Mouse (Mus musculus): ENCODE results near the gene Cdr2l. TPM values are rescaled to one million over a fixed set of nuclear protein-coding genes. Genes with fewer than 3 reads are reported as not detected.

The Cdr2l gene
- polyA plus RNA-seq, 1 experiment from 2014 or later, result 18.5 TPM

DNA sequence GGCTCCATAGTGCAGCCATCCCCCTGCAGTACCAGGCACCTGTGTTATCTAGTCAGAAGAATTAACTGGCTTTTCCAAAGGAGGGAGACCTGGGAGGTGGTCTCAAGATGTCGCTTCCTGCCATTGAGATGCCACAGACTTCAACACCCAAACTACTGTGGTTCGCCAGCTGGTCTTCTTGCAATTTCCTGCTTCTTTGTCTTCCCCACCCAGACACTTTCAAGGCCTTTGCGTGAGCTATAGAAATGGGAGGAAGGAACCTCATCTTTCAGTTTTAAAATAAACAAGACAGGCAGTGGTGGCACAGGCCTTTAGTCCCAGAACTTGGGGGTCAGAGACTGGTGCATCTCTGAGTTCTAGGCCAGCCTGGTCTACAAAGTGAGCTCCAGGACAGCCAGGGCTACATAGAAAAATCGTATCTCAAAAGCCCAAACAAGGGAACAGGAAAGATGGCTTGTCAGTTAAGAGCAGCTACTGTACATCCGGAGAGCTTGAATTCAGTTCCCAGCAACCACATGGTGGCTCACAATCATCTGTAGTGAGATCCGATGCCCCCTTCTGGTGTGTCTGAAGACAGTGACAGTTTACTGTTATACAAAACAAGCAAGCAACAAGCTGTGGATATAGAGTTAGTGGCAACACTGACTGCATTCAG is 26.7 kb downstream of the Cdr2l start:
- H3K4me1 ChIP-seq (ENCODE audit: control insufficient read depth, insufficient read depth, low read length), result peaks cover 29% of the 10 kb centered on the region
- no peak overlapping the region for H3K4me3 ChIP-seq (ENCODE audit: low read depth, low read length)
- no peaks in the 10 kb centered on the region for H3K9me3 ChIP-seq (replicated peaks; ENCODE audit: control insufficient read depth, low read length, poor library complexity, severe bottlenecking)
- H3K36me3 ChIP-seq (ENCODE audit: control insufficient read depth, insufficient read depth, low read length), result peaks cover 9% of the 10 kb centered on the region
- H3K4me2 ChIP-seq (ENCODE audit: low read length), result no peak overlapping the region
- peak overlapping the region; percentile 64 for H3K27ac ChIP-seq (ENCODE audit: low read length)
- H3K9ac ChIP-seq (ENCODE audit: low read depth, low read length), result no peak overlapping the region
- H3K27me3 ChIP-seq (ENCODE audit: control insufficient read depth, insufficient read depth, low read depth, low read length), result no peaks in the 10 kb centered on the region
- 62% methylated on average over 6 of the region's 6 CpGs for WGBS
- ATAC-seq, result no peak

DNA sequence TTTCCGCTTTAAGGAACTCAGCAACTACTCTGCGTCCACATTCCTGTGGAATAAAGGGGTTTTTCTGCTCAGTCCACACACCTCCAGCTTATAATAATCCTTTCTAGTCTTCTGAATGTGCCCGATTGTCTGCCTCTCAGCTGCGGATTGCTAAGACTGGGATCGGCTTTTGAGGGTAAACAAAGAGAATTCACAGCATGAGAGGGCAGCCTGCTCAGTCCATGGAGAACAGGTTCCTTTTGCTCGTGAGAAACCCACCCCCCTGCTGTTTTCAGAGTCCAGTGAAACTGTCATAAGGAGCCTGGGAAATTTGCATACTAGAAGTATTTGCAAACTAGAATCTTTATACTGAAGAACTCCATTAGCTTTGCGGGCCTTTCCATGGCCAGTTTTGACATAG is 27.8 kb downstream of the Cdr2l start:
- H3K4me1 ChIP-seq (ENCODE audit: control insufficient read depth, insufficient read depth, low read length), result peaks cover 30% of the 10 kb centered on the region
- H3K27me3 ChIP-seq (ENCODE audit: control insufficient read depth, insufficient read depth, low read depth, low read length), result no peaks in the 10 kb centered on the region
- 9% methylated on average over 7 of the region's 7 CpGs for WGBS
- no peak for ATAC-seq
- peaks cover 9% of the 10 kb centered on the region for H3K36me3 ChIP-seq (ENCODE audit: control insufficient read depth, insufficient read depth, low read length)
- no peak overlapping the region for H3K4me3 ChIP-seq (ENCODE audit: low read depth, low read length)
- peak overlapping the region; percentile 64 for H3K27ac ChIP-seq (ENCODE audit: low read length)
- no peak overlapping the region; the same call in 1 of the 2 replicates for H3K9ac ChIP-seq (ENCODE audit: low read depth, low read length)
- H3K9me3 ChIP-seq (replicated peaks; ENCODE audit: control insufficient read depth, low read length, poor library complexity, severe bottlenecking), result no peaks in the 10 kb centered on the region
- no peak overlapping the region for H3K4me2 ChIP-seq (ENCODE audit: low read length)

DNA sequence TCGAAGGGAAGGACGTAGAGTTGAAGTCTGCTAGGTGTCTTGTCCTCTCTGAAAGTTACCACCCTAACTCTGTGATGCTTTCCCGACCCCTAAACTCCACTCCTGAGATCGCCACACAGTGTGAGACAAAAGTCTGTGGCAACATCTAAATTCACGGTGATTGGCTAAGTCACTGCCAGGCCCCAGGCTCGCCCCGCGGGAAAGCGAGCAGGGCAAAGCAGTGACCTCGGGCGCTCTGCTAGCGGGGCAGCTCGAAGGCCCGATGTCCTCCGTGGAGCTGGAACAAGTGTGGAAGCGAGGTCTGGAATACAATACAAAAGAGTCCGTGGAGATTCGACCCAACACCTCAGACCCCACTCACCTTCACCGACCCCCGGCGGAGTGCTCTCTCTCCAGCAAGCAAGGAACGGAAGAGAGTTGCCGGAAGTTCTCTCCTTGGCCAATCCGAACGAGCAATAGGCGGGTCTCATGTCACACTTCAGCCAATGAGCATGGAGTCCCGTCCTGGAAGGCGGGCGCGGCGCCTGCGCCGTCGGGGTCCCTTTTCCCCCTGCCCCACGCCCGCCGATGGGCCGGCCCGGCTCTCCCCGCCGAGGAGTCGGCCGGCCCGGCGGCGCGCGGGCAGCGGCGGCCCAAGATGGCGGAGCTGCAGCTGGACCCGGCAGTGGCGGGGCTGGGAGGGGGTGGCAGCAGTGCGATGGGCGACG is 38.0 kb downstream of the Cdr2l start, which contains the start of the genes Atp5h and Kctd2:
TSS of gene Atp5h (minus strand) at position 432 of the 707 bp plus-strand sequence.
TSS of gene Kctd2 (plus strand) at position 598 of the 707 bp plus-strand sequence.
- peak within 1 kb of the TSS; percentile 91 for H3K27ac ChIP-seq (ENCODE audit: low read length)
- peaks cover 20% of the 10 kb centered on the region for H3K36me3 ChIP-seq (ENCODE audit: control insufficient read depth, insufficient read depth, low read length)
- H3K4me3 ChIP-seq (ENCODE audit: low read depth, low read length), result peak within 1 kb of the TSS; percentile 94
- H3K4me1 ChIP-seq (ENCODE audit: control insufficient read depth, insufficient read depth, low read length), result peaks cover 24% of the 10 kb centered on the region
- no peaks in the 10 kb centered on the region for H3K9me3 ChIP-seq (replicated peaks; ENCODE audit: control insufficient read depth, low read length, poor library complexity, severe bottlenecking)
- H3K27me3 ChIP-seq (ENCODE audit: control insufficient read depth, insufficient read depth, low read depth, low read length), result no peaks in the 10 kb centered on the region
- H3K9ac ChIP-seq (ENCODE audit: low read depth, low read length), result peak within 1 kb of the TSS; percentile 97
- under 1% methylated on average over 56 of the region's 56 CpGs for WGBS
- peak; percentile 96 for ATAC-seq
- H3K4me2 ChIP-seq (ENCODE audit: low read length), result peak within 1 kb of the TSS; percentile 96

DNA sequence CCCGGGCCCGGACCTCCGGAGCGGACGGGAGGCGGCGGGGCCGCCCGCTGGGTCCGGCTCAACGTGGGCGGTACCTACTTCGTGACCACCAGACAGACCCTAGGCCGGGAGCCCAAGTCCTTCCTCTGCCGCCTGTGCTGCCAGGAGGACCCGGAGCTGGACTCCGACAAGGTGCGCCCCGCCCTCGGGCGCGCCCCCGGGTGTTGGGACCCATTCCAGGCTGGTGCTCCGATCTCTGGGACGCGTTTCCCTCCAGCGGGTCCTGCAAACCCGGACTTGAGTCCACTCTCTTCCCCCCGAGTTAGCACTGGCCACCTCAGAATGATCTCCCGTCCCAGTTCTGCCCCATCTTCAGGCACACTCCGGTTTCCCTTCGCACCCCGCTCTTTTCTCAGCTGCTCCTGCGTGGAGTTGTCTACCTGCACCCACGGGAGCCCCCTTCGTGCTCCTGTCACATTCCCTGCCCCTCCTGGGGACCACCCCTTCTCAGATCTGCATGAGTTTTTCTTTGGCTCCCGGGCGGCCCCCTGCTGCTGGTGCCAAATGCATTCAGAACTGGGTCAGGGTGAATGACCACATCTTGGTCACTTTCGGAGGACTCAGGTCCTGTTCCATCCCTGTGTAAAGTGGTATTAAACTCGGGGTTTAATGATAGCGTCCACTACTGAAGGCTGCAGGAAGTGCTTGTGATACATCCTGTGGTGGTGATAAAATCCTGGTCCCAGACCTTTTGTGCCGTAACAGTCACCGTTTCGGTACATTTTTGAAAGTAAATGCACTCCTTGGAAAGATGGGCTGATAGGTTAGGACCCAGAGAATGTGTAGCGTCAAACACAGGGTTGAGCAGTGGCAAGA is 38.8 kb downstream of the Cdr2l start:
- no peaks in the 10 kb centered on the region for H3K27me3 ChIP-seq (ENCODE audit: control insufficient read depth, insufficient read depth, low read depth, low read length)
- peak; percentile 69 for ATAC-seq
- H3K36me3 ChIP-seq (ENCODE audit: control insufficient read depth, insufficient read depth, low read length), result peaks cover 17% of the 10 kb centered on the region; the same call in 1 of the 2 replicates
- H3K4me1 ChIP-seq (ENCODE audit: control insufficient read depth, insufficient read depth, low read length), result peaks cover 24% of the 10 kb centered on the region
- 2% methylated on average over 33 of the region's 45 CpGs for WGBS
- H3K4me3 ChIP-seq (ENCODE audit: low read depth, low read length), result peak overlapping the region; percentile 94
- peak overlapping the region; percentile 91 for H3K27ac ChIP-seq (ENCODE audit: low read length)
- H3K4me2 ChIP-seq (ENCODE audit: low read length), result peak overlapping the region; percentile 96
- no peaks in the 10 kb centered on the region for H3K9me3 ChIP-seq (replicated peaks; ENCODE audit: control insufficient read depth, low read length, poor library complexity, severe bottlenecking)
- H3K9ac ChIP-seq (ENCODE audit: low read depth, low read length), result peak overlapping the region; percentile 97

DNA sequence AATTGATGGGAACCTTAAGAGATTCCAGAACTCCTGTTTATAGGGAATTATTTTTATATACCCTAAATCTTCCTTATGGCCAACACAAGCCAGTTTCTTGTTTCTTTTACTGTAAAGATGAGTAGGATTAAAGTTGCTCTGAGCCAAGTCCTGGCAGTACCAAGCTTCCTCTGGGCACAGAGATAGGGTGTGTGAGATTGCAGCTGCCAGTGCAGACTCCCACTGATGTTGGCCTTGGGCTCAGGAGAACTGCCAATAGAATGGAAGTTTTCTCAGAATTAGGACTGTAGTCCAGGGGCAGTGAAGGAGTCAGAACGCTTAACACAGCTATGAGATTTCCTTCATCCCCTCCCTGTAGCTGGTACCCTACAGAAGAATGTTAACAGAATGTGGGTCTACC is 39.6 kb downstream of the Cdr2l start:
- 58% methylated on average over 1 of the region's 1 CpGs for WGBS
- peak overlapping the region; percentile 96 for H3K4me2 ChIP-seq (ENCODE audit: low read length)
- ATAC-seq, result no peak
- peak overlapping the region; percentile 97; the same call in 1 of the 2 replicates for H3K9ac ChIP-seq (ENCODE audit: low read depth, low read length)
- peaks cover 16% of the 10 kb centered on the region; the same call in 1 of the 2 replicates for H3K36me3 ChIP-seq (ENCODE audit: control insufficient read depth, insufficient read depth, low read length)
- peaks cover 24% of the 10 kb centered on the region for H3K4me1 ChIP-seq (ENCODE audit: control insufficient read depth, insufficient read depth, low read length)
- no peaks in the 10 kb centered on the region for H3K9me3 ChIP-seq (replicated peaks; ENCODE audit: control insufficient read depth, low read length, poor library complexity, severe bottlenecking)
- H3K27me3 ChIP-seq (ENCODE audit: control insufficient read depth, insufficient read depth, low read depth, low read length), result no peaks in the 10 kb centered on the region
- no peak overlapping the region for H3K27ac ChIP-seq (ENCODE audit: low read length)
- peak overlapping the region; percentile 94 for H3K4me3 ChIP-seq (ENCODE audit: low read depth, low read length)

DNA sequence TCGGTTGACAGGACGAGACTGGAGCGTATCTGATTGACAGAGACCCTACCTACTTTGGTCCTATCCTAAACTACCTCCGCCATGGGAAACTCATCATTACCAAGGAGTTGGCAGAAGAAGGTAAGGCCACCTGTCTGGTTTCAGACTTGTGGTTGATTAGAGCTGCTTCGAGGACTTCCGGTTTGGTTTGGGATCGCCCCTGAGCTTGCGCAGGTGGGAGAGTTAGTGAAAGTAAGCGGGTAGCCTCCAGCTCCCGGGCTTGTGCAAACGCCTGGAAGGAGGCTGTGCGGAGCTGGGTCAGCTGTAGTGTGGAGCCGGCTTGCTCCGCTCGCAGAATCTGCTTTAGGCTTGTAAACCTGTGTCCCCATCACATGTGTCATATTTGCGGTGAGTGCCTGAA is 40.3 kb downstream of the Cdr2l start:
- Histone ChIP-seq H3K27ac (ENCODE audit: low read length) (no peak overlapping the region), H3K4me1 (ENCODE audit: control insufficient read depth, insufficient read depth, low read length) (peaks cover 24% of the 10 kb centered on the region), H3K9ac (ENCODE audit: low read depth, low read length) (no peak overlapping the region), H3K4me2 (ENCODE audit: low read length) (no peak overlapping the region), H3K9me3 (replicated peaks; ENCODE audit: control insufficient read depth, low read length, poor library complexity, severe bottlenecking) (no peaks in the 10 kb centered on the region), H3K4me3 (ENCODE audit: low read depth, low read length) (no peak overlapping the region), H3K27me3 (ENCODE audit: control insufficient read depth, insufficient read depth, low read depth, low read length) (no peaks in the 10 kb centered on the region), H3K36me3 (ENCODE audit: control insufficient read depth, insufficient read depth, low read length) (peaks cover 17% of the 10 kb centered on the region; the same call in 1 of the 2 replicates)
- WGBS, result 90% methylated on average over 16 of the region's 16 CpGs
- no peak for ATAC-seq

DNA sequence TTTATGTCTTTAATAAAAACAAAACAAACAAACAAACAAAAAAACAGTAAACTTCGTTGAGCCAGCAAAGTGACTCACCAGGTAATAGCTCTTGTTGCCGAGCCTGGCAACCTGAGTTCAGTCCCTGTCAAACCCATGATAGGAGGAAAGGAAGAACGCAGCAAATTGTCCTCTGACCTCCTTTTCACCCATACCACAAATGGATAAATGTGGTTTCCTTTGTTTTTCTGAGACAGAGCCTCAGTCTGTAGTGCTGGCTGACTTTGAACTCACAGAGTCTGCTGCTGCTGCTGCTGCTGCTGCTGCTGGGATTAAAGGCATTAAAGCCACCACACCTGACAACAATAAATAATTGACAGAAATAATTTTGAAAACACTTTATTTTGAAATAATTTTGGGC is 41.4 kb downstream of the Cdr2l start:
- Histone ChIP-seq H3K36me3 (ENCODE audit: control insufficient read depth, insufficient read depth, low read length) (peaks cover 19% of the 10 kb centered on the region; the same call in 1 of the 2 replicates), H3K9ac (ENCODE audit: low read depth, low read length) (no peak overlapping the region)
- ATAC-seq, result no peak

DNA sequence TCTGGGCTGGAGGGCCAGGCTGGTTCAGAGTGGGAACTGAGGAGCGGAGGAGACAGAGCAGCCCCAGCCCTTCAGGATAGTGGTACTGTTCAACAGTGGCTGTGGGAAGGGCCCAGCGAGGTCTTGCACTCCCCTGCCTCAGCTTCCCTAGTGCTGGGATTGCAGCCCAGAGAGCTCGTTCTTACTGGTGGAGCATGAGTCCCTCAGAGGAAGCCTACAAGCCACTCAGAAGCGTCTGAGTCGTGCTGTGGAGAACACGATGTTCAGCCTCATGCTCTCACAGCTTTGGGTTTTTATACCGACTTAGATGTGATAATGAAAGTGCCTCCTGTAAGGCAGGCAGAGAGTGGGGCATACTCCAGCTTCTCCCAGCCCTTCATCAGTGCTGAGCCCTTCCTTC is 43.0 kb downstream of the Cdr2l start:
- 90% methylated on average over 7 of the region's 7 CpGs for WGBS
- Histone ChIP-seq H3K4me3 (ENCODE audit: low read depth, low read length) (no peak overlapping the region), H3K4me2 (ENCODE audit: low read length) (no peak overlapping the region), H3K9ac (ENCODE audit: low read depth, low read length) (no peak overlapping the region), H3K36me3 (ENCODE audit: control insufficient read depth, insufficient read depth, low read length) (peaks cover 23% of the 10 kb centered on the region; the same call in 1 of the 2 replicates), H3K9me3 (replicated peaks; ENCODE audit: control insufficient read depth, low read length, poor library complexity, severe bottlenecking) (no peaks in the 10 kb centered on the region), H3K4me1 (ENCODE audit: control insufficient read depth, insufficient read depth, low read length) (peaks cover 22% of the 10 kb centered on the region), H3K27me3 (ENCODE audit: control insufficient read depth, insufficient read depth, low read depth, low read length) (no peaks in the 10 kb centered on the region), H3K27ac (ENCODE audit: low read length) (no peak overlapping the region)
- ATAC-seq, result no peak

More for the DNA sequence above, 41.4 kb downstream of the Cdr2l start:
- Histone ChIP-seq H3K4me2 (ENCODE audit: low read length) (no peak overlapping the region), H3K4me3 (ENCODE audit: low read depth, low read length) (no peak overlapping the region), H3K9me3 (replicated peaks; ENCODE audit: control insufficient read depth, low read length, poor library complexity, severe bottlenecking) (no peaks in the 10 kb centered on the region), H3K27me3 (ENCODE audit: control insufficient read depth, insufficient read depth, low read depth, low read length) (no peaks in the 10 kb centered on the region), H3K4me1 (ENCODE audit: control insufficient read depth, insufficient read depth, low read length) (peaks cover 30% of the 10 kb centered on the region), H3K27ac (ENCODE audit: low read length) (no peak overlapping the region)
- 84% methylated on average over 3 of the region's 3 CpGs for WGBS
